Mouse (Mus musculus): ENCODE measurements around the gene Aqp9.
"Not testable (repeated sequence)": the region's sequence is repeated elsewhere in the genome, so short reads cannot be mapped to it uniquely, and the experiment has no call there.

Aqp9 gene

GRCm38 (mm10) chr9:71138936-71139335 lies 29.5 kb downstream of the Aqp9 start:
- DNase-seq (ENCODE audit: low spot score) = no peak

DNA sequence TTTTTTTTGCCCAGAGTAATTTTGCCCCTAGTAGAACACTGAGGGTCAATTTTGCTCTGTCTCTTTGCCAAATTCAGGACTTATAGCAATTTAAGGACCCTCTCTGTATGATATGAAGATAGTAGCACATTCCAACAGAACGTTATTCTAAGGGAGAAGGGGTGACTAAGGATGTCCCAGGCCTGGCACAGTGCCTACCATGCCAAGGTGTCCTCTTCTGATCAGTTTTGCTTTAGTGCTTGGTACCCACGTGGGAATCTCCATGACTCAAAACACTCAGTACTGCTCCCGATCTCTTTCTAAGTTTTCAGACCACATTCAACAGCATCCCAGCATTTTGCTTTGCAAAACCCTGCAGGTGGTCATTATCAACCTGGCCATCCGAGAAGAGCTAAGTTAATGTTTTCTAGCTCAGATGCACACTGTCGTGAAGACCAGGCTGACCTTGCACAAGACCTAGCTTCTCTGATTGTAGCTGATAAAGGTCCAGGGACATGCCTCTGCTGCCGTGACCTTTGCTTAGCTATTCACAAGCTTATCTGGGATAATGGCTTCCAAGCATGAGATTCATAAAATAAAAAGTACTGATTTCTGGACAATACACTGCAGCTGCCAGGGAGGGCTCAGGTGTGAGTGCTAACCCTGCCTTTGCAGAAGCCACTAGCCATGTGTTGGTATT lies 31.1 kb downstream of the Aqp9 start:
- no peak for DNase-seq (ENCODE audit: low spot score)

DNA sequence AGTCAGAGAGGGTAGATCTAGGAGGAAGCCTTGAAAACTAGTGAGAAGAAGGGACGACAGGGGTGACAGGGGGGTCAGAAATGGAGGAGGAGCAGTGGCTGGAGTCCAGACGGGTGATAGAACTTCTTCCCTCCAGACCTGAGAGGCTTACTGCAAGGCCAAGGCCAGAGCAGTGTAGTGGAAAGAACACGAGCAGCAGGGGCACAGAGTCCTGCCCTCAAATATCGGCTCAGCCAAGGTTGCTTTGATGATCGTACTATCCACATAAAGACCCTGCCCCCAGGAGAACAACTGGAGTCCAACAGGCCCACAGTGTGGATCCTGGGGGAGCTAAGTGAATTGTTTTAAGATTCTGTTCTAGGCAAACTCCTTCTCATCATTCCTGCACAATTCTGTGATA lies 33.4 kb downstream of the Aqp9 start:
- no peak for DNase-seq (ENCODE audit: low spot score)

DNA sequence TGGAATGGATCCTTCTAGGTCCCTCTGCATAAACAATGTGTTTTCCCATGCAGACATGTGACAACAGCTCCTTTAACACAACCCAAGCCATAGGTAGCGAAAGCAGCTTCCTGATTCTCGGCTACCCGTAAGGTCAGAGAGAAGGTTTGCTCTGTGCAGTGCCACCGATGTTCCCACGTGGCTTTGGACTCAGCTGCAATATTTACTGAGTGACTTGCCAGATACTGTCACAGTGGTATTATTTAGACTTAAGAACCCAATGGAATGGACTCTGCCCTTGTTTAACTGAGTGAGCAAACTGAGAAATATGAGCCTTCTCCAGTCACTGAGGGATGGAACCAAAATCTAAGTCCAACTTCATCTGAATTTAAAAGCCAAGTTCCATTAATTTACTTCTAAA lies 35.3 kb downstream of the Aqp9 start:
- DNase-seq (ENCODE audit: low spot score) = no peak

DNA sequence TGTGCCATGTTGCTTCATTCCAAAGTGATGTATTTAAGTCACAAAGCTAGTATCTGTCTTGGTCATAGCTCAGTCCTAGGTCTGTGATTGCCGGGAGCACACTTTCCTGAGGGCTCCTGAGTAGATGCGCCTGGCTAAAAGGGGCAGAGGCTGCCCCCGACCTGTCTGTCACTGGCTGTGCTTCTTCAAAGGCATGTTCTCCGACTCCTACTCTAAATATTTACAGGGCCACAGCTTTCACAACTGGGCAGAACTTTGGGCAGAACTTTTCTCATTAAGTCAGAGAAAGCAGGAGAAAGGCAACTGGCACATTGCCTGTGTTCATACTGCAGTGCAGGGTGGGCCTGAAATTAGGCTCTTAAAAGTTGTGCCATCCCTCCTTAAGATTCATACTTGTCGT lies 36.7 kb downstream of the Aqp9 start:
- DNase-seq (ENCODE audit: low spot score) = no peak

DNA sequence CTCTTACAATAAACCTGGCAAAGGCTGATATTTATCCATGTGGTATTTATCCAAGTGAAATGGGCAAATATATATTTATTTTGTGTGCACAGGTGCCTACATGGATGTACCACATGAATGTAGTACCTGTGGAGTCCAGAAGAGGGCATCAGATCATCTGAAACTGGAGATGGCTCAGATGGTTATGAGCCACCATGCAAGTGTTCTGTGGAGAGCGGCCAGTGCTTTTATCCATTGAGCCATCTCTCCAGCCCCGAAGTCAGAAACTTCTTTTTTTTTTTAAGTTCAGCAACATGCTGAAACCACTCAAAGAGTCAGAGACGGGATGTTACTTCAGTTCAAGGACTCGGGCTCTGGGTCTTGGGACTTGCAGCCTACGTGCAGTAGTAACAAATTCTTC lies 39.6 kb downstream of the Aqp9 start:
- peak; percentile 70 for DNase-seq (ENCODE audit: low spot score)

DNA sequence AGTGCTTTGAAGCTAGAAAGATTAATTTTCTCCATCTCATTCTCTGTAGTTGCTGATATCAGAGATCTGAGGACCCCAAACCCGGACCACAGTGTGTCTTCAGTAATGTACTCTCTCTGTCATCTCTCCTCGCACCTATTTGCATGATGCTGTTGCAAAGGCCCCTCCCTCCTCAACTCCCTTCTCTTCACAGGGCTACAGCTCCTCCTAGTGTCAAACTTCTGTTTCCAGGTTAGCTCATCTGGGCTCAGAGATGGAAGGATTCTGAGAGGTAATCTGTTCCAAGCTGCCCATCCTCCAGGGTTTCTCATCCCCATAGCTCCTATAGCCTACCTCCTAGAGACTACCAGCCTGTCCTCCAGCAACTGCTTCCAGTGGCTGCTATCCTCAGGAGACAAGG lies 42.3 kb downstream of the Aqp9 start:
- DNase-seq (ENCODE audit: low spot score) = peak; percentile 26

DNA sequence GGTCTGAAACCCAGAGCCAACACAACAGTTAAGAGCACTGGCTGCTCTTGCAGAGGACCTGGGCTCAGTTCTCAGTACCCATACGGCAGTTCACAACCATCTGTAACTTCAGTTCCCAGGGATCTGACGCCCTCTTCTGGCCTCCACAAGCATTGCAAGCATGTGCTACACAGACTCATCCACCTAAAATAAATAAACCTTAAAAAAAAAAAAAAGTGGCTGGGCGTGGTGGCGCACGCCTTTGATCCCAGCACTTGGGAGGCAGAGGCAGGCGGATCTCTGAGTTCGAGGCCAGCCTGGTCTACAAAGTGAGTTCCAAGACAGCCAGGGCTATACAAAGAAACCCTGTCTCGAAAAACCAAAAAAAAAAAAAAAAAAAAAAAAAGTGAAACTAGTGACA lies 45.4 kb downstream of the Aqp9 start:
- not testable (repeated sequence) for DNase-seq (ENCODE audit: low spot score)

DNA sequence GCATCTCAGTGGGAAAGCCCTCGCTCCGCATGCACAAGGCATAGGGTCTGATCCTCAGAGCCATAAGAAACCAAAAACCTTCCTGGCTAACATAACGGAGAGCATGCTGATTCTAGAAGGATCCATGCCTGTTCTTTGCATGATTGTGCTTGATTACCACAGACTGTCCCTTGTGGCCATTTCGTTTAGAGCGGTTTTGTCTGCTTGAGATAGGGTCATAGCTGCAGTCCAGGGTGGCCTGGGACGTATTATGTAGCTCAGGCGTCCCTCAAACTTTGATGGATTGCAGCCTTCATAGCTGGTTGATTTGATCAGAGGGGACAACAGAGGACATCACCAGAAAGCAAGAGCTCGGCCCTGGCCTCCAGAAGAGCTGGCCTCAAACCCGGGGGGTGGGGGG lies 47.6 kb downstream of the Aqp9 start:
- DNase-seq (ENCODE audit: low spot score) = no peak

GRCm38 (mm10) chr9:71113166-71113565 lies 55.3 kb downstream of the Aqp9 start:
- DNase-seq (ENCODE audit: low spot score) = no peak

GRCm38 (mm10) chr9:71103521-71103920 lies 65.0 kb downstream of the Aqp9 start:
- no peak for DNase-seq (ENCODE audit: low spot score)

DNA sequence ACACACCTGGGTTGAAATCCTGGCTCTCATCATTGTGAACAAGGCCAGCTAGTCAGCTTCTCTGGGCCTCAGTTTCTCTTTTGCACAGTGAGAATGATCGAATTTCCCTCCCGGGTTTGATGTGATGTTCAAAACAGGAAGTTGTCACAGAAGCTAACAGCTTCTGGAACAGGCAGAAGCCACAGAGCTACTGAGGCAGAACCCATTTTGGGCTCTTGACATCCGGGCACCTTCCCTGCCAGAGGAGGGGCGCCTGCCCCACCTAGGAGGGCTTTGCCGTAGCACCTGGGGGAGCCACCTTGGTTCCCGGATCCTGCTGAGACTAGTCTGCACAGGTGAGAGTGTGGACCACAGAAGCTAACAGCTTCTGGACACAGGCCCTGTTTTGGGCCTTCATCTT lies 74.4 kb downstream of the Aqp9 start:
- no peak for DNase-seq (ENCODE audit: low spot score)

- DNase-seq (ENCODE audit: low spot score) = peak; percentile 23
These were observed 76.4 kb downstream of the Aqp9 start for GRCm38 (mm10) chr9:71092038-71092437.

GRCm38 (mm10) chr9:71079201-71079600 lies 89.3 kb downstream of the Aqp9 start:
- peak; percentile 1 for DNase-seq (ENCODE audit: low spot score)

DNA sequence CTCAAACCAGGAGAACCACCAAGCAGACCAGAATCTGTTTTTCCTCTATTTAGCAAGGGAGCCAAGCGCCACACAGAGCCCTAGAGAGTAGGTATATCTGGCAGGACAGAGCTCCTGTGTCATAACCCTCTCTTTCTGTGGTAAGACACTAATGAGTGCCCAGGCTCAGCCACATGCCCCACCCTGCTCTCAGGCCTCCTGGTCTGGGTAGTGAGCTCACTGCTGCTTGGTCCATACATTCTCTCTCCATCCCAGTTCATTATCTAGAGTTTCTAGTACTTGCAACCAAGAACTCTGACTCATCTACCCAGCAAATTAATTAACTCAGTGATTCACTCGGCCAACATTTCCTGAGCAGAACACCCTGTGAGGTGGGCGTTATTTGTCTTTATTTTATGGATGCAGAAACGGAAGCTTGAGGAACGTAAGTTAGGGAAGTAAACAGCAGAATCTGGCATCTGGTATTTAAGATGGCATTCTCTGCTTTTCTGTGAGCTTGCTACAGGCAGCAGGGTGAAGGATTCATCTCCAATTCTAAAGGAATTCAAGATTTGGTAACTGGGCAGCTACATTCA lies 91.1 kb downstream of the Aqp9 start:
- peak; percentile 2 for DNase-seq (ENCODE audit: low spot score)

GRCm38 (mm10) chr9:71076201-71076648 lies 92.3 kb downstream of the Aqp9 start:
- DNase-seq (ENCODE audit: low spot score) = peak; percentile 4

GRCm38 (mm10) chr9:71073831-71074230 lies 94.7 kb downstream of the Aqp9 start:
- DNase-seq (ENCODE audit: low spot score) = peak; percentile 41

- peak; percentile 0 for DNase-seq (ENCODE audit: low spot score)
These were observed 95.4 kb downstream of the Aqp9 start for GRCm38 (mm10) chr9:71073076-71073475.

DNA sequence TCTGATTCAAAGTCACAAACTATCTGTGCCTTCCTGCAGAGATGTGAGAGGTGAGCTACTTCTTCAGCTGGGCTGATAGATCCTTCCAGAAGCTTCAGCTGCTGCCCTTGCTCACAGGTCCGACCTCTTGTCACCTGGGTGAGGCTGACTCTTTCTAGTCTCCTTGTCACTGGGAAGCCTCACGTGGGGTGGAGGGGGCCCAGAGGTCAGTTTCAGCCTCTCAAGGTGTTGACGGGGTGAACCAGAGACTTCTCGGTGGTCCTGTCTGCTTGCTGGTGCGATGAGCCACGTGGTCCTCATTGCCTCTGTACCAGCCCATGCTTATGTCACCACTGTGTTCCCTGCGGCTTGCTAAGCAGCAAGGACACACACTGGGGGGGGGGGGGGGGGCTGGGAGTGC lies 96.0 kb downstream of the Aqp9 start:
- peak; percentile 1 for DNase-seq (ENCODE audit: low spot score)

GRCm38 (mm10) chr9:71071581-71072330 lies 96.7 kb downstream of the Aqp9 start:
- DNase-seq (ENCODE audit: low spot score) = peak; percentile 1

- DNase-seq (ENCODE audit: low spot score) = peak; percentile 0
These were observed 97.9 kb downstream of the Aqp9 start for GRCm38 (mm10) chr9:71070628-71071027.

DNA sequence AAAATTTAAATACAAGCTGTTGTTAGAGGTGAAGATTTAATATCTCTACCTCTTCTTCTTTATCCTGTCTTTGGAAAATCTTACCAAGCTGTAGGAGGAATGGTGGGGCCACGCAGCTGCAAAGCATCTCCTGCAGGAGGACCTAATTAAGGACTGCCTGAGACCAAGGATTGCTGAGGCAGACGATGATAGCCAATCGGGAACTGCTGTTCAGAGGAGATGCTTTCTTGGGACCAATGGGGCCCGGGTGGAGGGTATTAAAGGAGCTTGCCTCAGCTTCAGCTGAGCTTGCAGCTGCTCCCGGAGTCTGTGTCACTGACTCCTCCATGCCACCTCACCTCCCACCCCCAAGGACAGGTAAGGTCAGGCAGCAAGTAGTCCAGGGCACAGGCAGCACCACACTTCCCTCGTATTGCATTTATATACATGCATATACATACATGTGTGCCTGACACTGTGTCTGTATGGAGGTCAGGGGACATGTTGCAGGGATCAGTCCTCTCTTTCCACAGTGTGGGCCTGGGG lies 99.6 kb downstream of the Aqp9 start:
- DNase-seq (ENCODE audit: low spot score) = peak; percentile 0

GRCm38 (mm10) chr9:71067156-71067555 lies 101.3 kb downstream of the Aqp9 start:
- peak; percentile 2 for DNase-seq (ENCODE audit: low spot score)
